Mouse (Mus musculus) gastrocnemius, adult 2 months (tissue): ENCODE data around the gene Taar7e. TPM values are rescaled to one million over a fixed set of nuclear protein-coding genes. Genes with fewer than 3 reads are reported as not detected.

Experiments used
- DNase-seq: peaks from one replicate; pipeline ENCODE4 v3.0.0; 2022
- H3K27ac ChIP-seq: fragments of 200-600 bp; 2 replicates; pipeline ENCODE4 v1.8.1; 2022; ENCODE audit warnings: mild to moderate bottlenecking
- H3K4me3 ChIP-seq: fragments of 200-600 bp; 2 replicates; pipeline ENCODE4 v1.8.1; 2022; ENCODE audit warnings: mild to moderate bottlenecking, moderate library complexity
- CTCF ChIP-seq: fragments of 200-600 bp; IDR thresholded peaks from 2 replicates; pipeline ENCODE4 v1.8.1; 2022; ENCODE audit warnings: antibody characterized with exemption, mild to moderate bottlenecking, moderate library complexity
- intact Hi-C: fragments of 180-260 bp; cut with DNase I; formaldehyde crosslinking; loops from one replicate; pipeline ENCODE4 v1.15.1; 2025
- total RNA-seq, 2 experiments: library from RNA; stranded (reverse); gene quantifications; 2 replicates each; pipeline ENCODE4 v1.2.3; 2021

Taar7e gene
- total RNA-seq, 2 experiments from 2014 or later = not detected

- peak; percentile 27 for DNase-seq
- Histone ChIP-seq H3K4me3 (no peak overlapping the region), H3K27ac (no peak overlapping the region)
- intact Hi-C loops = loop anchor here (2.0 kb wide), 1 partner anchor 265 kb away; no protein-coding TSS in a partner anchor
- TF ChIP-seq CTCF = peak; percentile 61
These were observed 42.8 kb downstream of the Taar7e start for GRCm38 (mm10) chr10:24080166-24080565.

GRCm38 (mm10) chr10:24085936-24086335 is 48.5 kb downstream of the Taar7e start:
- Histone ChIP-seq H3K27ac (no peak overlapping the region), H3K4me3 (no peak overlapping the region)
- DNase-seq = no peak
- TF ChIP-seq CTCF = no peak
- intact Hi-C loops = no loop called here

- intact Hi-C loops = no loop called here
- DNase-seq = no peak
- TF ChIP-seq CTCF = no peak
- Histone ChIP-seq H3K4me3 (no peak overlapping the region), H3K27ac (no peak overlapping the region)
These were observed 49.1 kb downstream of the Taar7e start for GRCm38 (mm10) chr10:24086555-24086954.

GRCm38 (mm10) chr10:24087168-24087567 is 49.8 kb downstream of the Taar7e start:
- intact Hi-C loops = no loop called here
- Histone ChIP-seq H3K4me3 (no peak overlapping the region), H3K27ac (no peak overlapping the region)
- TF ChIP-seq CTCF = no peak
- DNase-seq = no peak

Other genes starting within 250 kb of the Taar7e start
- 1 to 10 TPM; 5.5 to 6.2 TPM for gene Slc18b1, start 240.6 kb upstream of the Taar7e start, total RNA-seq
- not detected for gene Vnn3, start 186.2 kb upstream of the Taar7e start, total RNA-seq
- gene Vnn1, start 142.9 kb upstream of the Taar7e start, total RNA-seq = under 1 TPM; 0.17 to 0.23 TPM
- not detected for gene Taar1, start 117.3 kb upstream of the Taar7e start, total RNA-seq
- gene Taar2, start 99.0 kb upstream of the Taar7e start, total RNA-seq = not detected
- gene Taar3, start 88.1 kb upstream of the Taar7e start, total RNA-seq = not detected
- gene Taar4, start 77.1 kb upstream of the Taar7e start, total RNA-seq = not detected
- gene Taar5, start 66.9 kb upstream of the Taar7e start, total RNA-seq = not detected
- gene Taar6, start 52.0 kb upstream of the Taar7e start, total RNA-seq = not detected
- gene Taar7a, start 44.1 kb upstream of the Taar7e start, total RNA-seq = not detected
- not detected for gene Taar7b, start 37.7 kb upstream of the Taar7e start, total RNA-seq
- gene Taar7d, start 10.4 kb upstream of the Taar7e start, total RNA-seq = not detected
- not detected for gene Taar7f, start 11.9 kb downstream of the Taar7e start, total RNA-seq
- gene Taar8a, start 38.9 kb downstream of the Taar7e start, total RNA-seq = not detected
- not detected for gene Taar8b, start 54.7 kb downstream of the Taar7e start, total RNA-seq
- gene Taar8c, start 64.3 kb downstream of the Taar7e start, total RNA-seq = not detected
- gene Taar9, start 71.9 kb downstream of the Taar7e start, total RNA-seq = not detected
- 10 to 100 TPM; 21.7 to 26.1 TPM for gene Stx7, start 111.7 kb downstream of the Taar7e start, total RNA-seq
- gene Moxd1, start 185.9 kb downstream of the Taar7e start, total RNA-seq = under 1 TPM; 0.28 to 0.94 TPM